Mouse (Mus musculus): ENCODE measurements around the gene Dbndd1. TPM values are rescaled to one million over a fixed set of nuclear protein-coding genes. Genes with fewer than 3 reads are reported as not detected.
A peak's percentile ranks its signal among the peaks of the same experiment; 100 is the strongest.
"Not testable (repeated sequence)": the region's sequence is repeated elsewhere in the genome, so short reads cannot be mapped to it uniquely, and the experiment has no call there.

Dbndd1 gene
- polyA plus RNA-seq, 1 experiment from 2014 or later: 55.5 TPM

- H3K9ac ChIP-seq: no peak overlapping the region
- no peak overlapping the region for H3K4me2 ChIP-seq (replicated peaks)
- no peaks in the 10 kb centered on the region for H3K4me1 ChIP-seq
- no peak overlapping the region for H3K27ac ChIP-seq
- no peak for ATAC-seq (ENCODE audit: low FRiP score, low read depth)
- WGBS: 93% methylated on average over 15 of the region's 15 CpGs
- no peaks in the 10 kb centered on the region for H3K9me3 ChIP-seq
- H3K27me3 ChIP-seq (replicated peaks): no peaks in the 10 kb centered on the region
- no peak overlapping the region for H3K4me3 ChIP-seq
- peaks cover 97% of the 10 kb centered on the region for H3K36me3 ChIP-seq
These were observed 23.8 kb downstream of the Dbndd1 start for GRCm38 (mm10) chr8:123491280-123492075.

GRCm38 (mm10) chr8:123482627-123483026 is 32.6 kb downstream of the Dbndd1 start:
- Histone ChIP-seq H3K4me3 (no peak overlapping the region), H3K9me3 (no peaks in the 10 kb centered on the region), H3K36me3 (peaks cover 59% of the 10 kb centered on the region), H3K4me2 (replicated peaks) (no peak overlapping the region), H3K4me1 (peaks cover 10% of the 10 kb centered on the region), H3K27me3 (replicated peaks) (no peaks in the 10 kb centered on the region), H3K9ac (no peak overlapping the region), H3K27ac (no peak overlapping the region)
- no peak for ATAC-seq (ENCODE audit: low FRiP score, low read depth)
- WGBS: 89% methylated on average over 7 of the region's 7 CpGs

- Histone ChIP-seq H3K4me2 (replicated peaks) (peak overlapping the region; percentile 82), H3K36me3 (peaks cover 26% of the 10 kb centered on the region), H3K4me3 (peak overlapping the region; percentile 89), H3K4me1 (peaks cover 18% of the 10 kb centered on the region), H3K9ac (peak overlapping the region; percentile 84), H3K27me3 (replicated peaks) (no peaks in the 10 kb centered on the region), H3K27ac (no peak overlapping the region; the same call in 1 of the 2 replicates), H3K9me3 (no peaks in the 10 kb centered on the region)
- WGBS: 39% methylated on average over 16 of the region's 16 CpGs
- peak; percentile 11; the same call in 1 of the 2 replicates for ATAC-seq (ENCODE audit: low FRiP score, low read depth)
These were observed 36.6 kb downstream of the Dbndd1 start for GRCm38 (mm10) chr8:123478456-123479218.

GRCm38 (mm10) chr8:123477737-123478258 is 37.5 kb downstream of the Dbndd1 start, which contains the start of gene Afg3l1:
Afg3l1 (plus strand) TSS chr8:123477903.
- H3K36me3 ChIP-seq: peaks cover 22% of the 10 kb centered on the region
- H3K4me2 ChIP-seq (replicated peaks): peak within 1 kb of the TSS; percentile 82
- peak within 1 kb of the TSS; percentile 84 for H3K9ac ChIP-seq
- H3K27me3 ChIP-seq (replicated peaks): no peaks in the 10 kb centered on the region
- under 1% methylated on average over 58 of the region's 58 CpGs for WGBS
- H3K4me1 ChIP-seq: peaks cover 18% of the 10 kb centered on the region
- H3K9me3 ChIP-seq: no peaks in the 10 kb centered on the region
- peak within 1 kb of the TSS; percentile 86 for H3K27ac ChIP-seq
- ATAC-seq (ENCODE audit: low FRiP score, low read depth): peak; percentile 94
- H3K4me3 ChIP-seq: peak within 1 kb of the TSS; percentile 89

- Histone ChIP-seq H3K4me2 (replicated peaks) (peak overlapping the region; percentile 82), H3K4me3 (peak overlapping the region; percentile 89), H3K9ac (peak overlapping the region; percentile 84), H3K4me1 (peaks cover 18% of the 10 kb centered on the region), H3K27ac (no peak overlapping the region), H3K9me3 (no peaks in the 10 kb centered on the region), H3K36me3 (peaks cover 15% of the 10 kb centered on the region), H3K27me3 (replicated peaks) (no peaks in the 10 kb centered on the region)
- 6% methylated on average over 34 of the region's 34 CpGs for WGBS
- ATAC-seq (ENCODE audit: low FRiP score, low read depth): peak; percentile 64
These were observed 38.1 kb downstream of the Dbndd1 start for GRCm38 (mm10) chr8:123476911-123477736.

GRCm38 (mm10) chr8:123474549-123474948 is 40.7 kb downstream of the Dbndd1 start:
- H3K4me2 ChIP-seq (replicated peaks); H3K9me3 ChIP-seq; H3K9ac ChIP-seq; H3K27ac ChIP-seq; H3K27me3 ChIP-seq (replicated peaks); H3K36me3 ChIP-seq; ATAC-seq (ENCODE audit: low FRiP score, low read depth); H3K4me3 ChIP-seq: not testable (repeated sequence)
- WGBS: 68% methylated on average over 5 of the region's 5 CpGs
- peaks cover 18% of the 10 kb centered on the region for H3K4me1 ChIP-seq

- ATAC-seq (ENCODE audit: low FRiP score, low read depth); H3K4me2 ChIP-seq (replicated peaks); H3K4me1 ChIP-seq; H3K27me3 ChIP-seq (replicated peaks); H3K9ac ChIP-seq; H3K36me3 ChIP-seq; H3K9me3 ChIP-seq; H3K4me3 ChIP-seq; H3K27ac ChIP-seq: not testable (repeated sequence)
- 71% methylated on average over 6 of the region's 6 CpGs for WGBS
These were observed 42.3 kb downstream of the Dbndd1 start for GRCm38 (mm10) chr8:123472991-123473390.

GRCm38 (mm10) chr8:123467476-123467875 is 47.8 kb downstream of the Dbndd1 start:
- 82% methylated on average over 3 of the region's 3 CpGs for WGBS
- H3K4me1 ChIP-seq: no peaks in the 10 kb centered on the region
- H3K27me3 ChIP-seq (replicated peaks): no peaks in the 10 kb centered on the region
- no peak overlapping the region for H3K4me2 ChIP-seq (replicated peaks)
- H3K9me3 ChIP-seq: no peaks in the 10 kb centered on the region
- peaks cover 16% of the 10 kb centered on the region for H3K36me3 ChIP-seq
- H3K4me3 ChIP-seq: no peak overlapping the region
- no peak overlapping the region for H3K9ac ChIP-seq
- ATAC-seq (ENCODE audit: low FRiP score, low read depth): no peak
- H3K27ac ChIP-seq: no peak overlapping the region

GRCm38 (mm10) chr8:123463651-123464050 is 51.6 kb downstream of the Dbndd1 start:
- H3K9ac ChIP-seq: no peak overlapping the region
- no peaks in the 10 kb centered on the region for H3K9me3 ChIP-seq
- H3K4me3 ChIP-seq: no peak overlapping the region
- no peak for ATAC-seq (ENCODE audit: low FRiP score, low read depth)
- H3K27me3 ChIP-seq (replicated peaks): no peaks in the 10 kb centered on the region
- H3K27ac ChIP-seq: no peak overlapping the region
- H3K36me3 ChIP-seq: peaks cover 52% of the 10 kb centered on the region
- 92% methylated on average over 4 of the region's 4 CpGs for WGBS
- no peak overlapping the region for H3K4me2 ChIP-seq (replicated peaks)
- H3K4me1 ChIP-seq: no peaks in the 10 kb centered on the region
